In genomic region chr19:20727381-20727780, GRCm38 (mm10) we compare ENCODE assay signal across 9 mouse cellular contexts. TPM values are rescaled to one million over a fixed set of nuclear protein-coding genes. Genes with fewer than 3 reads are reported as not detected.
DNase-seq lines count a peak whose midpoint lies in the region; ATAC-seq and TF ChIP-seq lines count a peak whose summit lies in the region.
"Had no signal": no experiment of that assay in that cellular context is flagged by ENCODE, and none has a peak within 500 bp of the region (broad histone marks: within the 10 kb centered on the region; RNA-seq: fewer than 3 reads in every experiment).

Aldh1a7 (minus strand) TSS chr19:20727562.

- no peaks in the 10 kb centered on the region for H3K27me3 ChIP-seq in intestine, postnatal 0 days (replicated peaks; ENCODE audit: control insufficient read depth, insufficient read depth, low read length)
- no peaks in the 10 kb centered on the region for H3K27me3 ChIP-seq in hindbrain, embryonic 12.5 days
- H3K27me3 ChIP-seq in forebrain, embryonic 15.5 days, result no peaks in the 10 kb centered on the region

- no peak within 1 kb of the TSS for H3K9ac ChIP-seq in intestine, postnatal 0 days (ENCODE audit: low read depth, low read length)
- no peak within 1 kb of the TSS for H3K9ac ChIP-seq in hindbrain, embryonic 12.5 days
- no peak within 1 kb of the TSS for H3K9ac ChIP-seq in forebrain, embryonic 15.5 days (replicated peaks)

- H3K4me1 ChIP-seq in intestine, postnatal 0 days (replicated peaks; ENCODE audit: control insufficient read depth, insufficient read depth, low read length), result 0 out of 2 replicates have a peak, but pooled peaks cover 3% of the 10 kb centered on the region
- H3K4me1 ChIP-seq in lung, adult 2 months (ENCODE audit: control insufficient read depth, insufficient read depth, low read length), result no peaks in the 10 kb centered on the region
- no peaks in the 10 kb centered on the region for H3K4me1 ChIP-seq in hindbrain, embryonic 12.5 days
- no peaks in the 10 kb centered on the region for H3K4me1 ChIP-seq in forebrain, embryonic 15.5 days

- 58% methylated on average over 2 of the region's 2 CpGs for WGBS in intestine, postnatal 0 days
- WGBS in lung, adult 2 months, result 70% methylated on average over 2 of the region's 2 CpGs
- 68% methylated on average over 2 of the region's 2 CpGs for WGBS in hindbrain, embryonic 12.5 days
- 61% methylated on average over 2 of the region's 2 CpGs for WGBS in forebrain, embryonic 15.5 days

- peak; percentile 81 for ATAC-seq in intestine, postnatal 0 days
- no peak for ATAC-seq in frontal cortex, adult (ENCODE audit: low TSS enrichment)
- no peak for ATAC-seq in hindbrain, embryonic 12.5 days (ENCODE audit: low FRiP score)
- ATAC-seq in forebrain, embryonic 15.5 days (replicated peaks), result no peak

- H3K27ac ChIP-seq in intestine, postnatal 0 days (ENCODE audit: low read depth, low read length), result no peak within 1 kb of the TSS
- H3K27ac ChIP-seq in hindbrain, embryonic 12.5 days, result no peak within 1 kb of the TSS
- no peak within 1 kb of the TSS for H3K27ac ChIP-seq in forebrain, embryonic 15.5 days (replicated peaks)
- H3K27ac ChIP-seq: macrophage had no signal

- TF ChIP-seq CTCF in intestine, postnatal 0 days (IDR thresholded peaks at IDR 0.05; ENCODE audit: low read depth), result no peak; the same call in 1 of the 2 replicates
- no peak for TF ChIP-seq CTCF in lung, adult 2 months (IDR thresholded peaks at IDR 0.05; ENCODE audit: insufficient read depth, low read length)

- H3K4me3 ChIP-seq in intestine, postnatal 0 days (ENCODE audit: low read depth, low read length), result no peak within 1 kb of the TSS
- H3K4me3 ChIP-seq in lung, adult 2 months (replicated peaks; ENCODE audit: extremely low read depth, low read depth, low read length), result peak within 1 kb of the TSS; percentile 58
- H3K4me3 ChIP-seq in hindbrain, embryonic 12.5 days, result no peak within 1 kb of the TSS
- H3K4me3 ChIP-seq in forebrain, embryonic 15.5 days, result no peak within 1 kb of the TSS

- intact Hi-C loops in left cerebral cortex, postnatal 10 days (cut with DNase I), result no loop called here

- peak within 1 kb of the TSS; percentile 17; the same call in 1 of the 2 replicates for H3K4me2 ChIP-seq in intestine, postnatal 0 days (replicated peaks; ENCODE audit: low read depth)
- no peak within 1 kb of the TSS for H3K4me2 ChIP-seq in hindbrain, embryonic 12.5 days (replicated peaks)
- H3K4me2 ChIP-seq in forebrain, embryonic 15.5 days (replicated peaks), result no peak within 1 kb of the TSS

- H3K9me3 ChIP-seq in intestine, postnatal 0 days (ENCODE audit: control insufficient read depth), result no peaks in the 10 kb centered on the region
- no peaks in the 10 kb centered on the region for H3K9me3 ChIP-seq in hindbrain, embryonic 12.5 days (replicated peaks)
- H3K9me3 ChIP-seq in forebrain, embryonic 15.5 days, result no peaks in the 10 kb centered on the region

- TF ChIP-seq POLR2A in lung, adult 2 months (IDR thresholded peaks at IDR 0.05; ENCODE audit: borderline replicate concordance, extremely low read depth, low read depth, low read length), result peak; percentile 52; the same call in 1 of the 2 replicates

- no peaks in the 10 kb centered on the region for H3K36me3 ChIP-seq in intestine, postnatal 0 days (ENCODE audit: control insufficient read depth, insufficient read depth)
- H3K36me3 ChIP-seq in hindbrain, embryonic 12.5 days, result no peaks in the 10 kb centered on the region
- H3K36me3 ChIP-seq in forebrain, embryonic 15.5 days, result no peaks in the 10 kb centered on the region

- peak; percentile 25 to 38 for DNase-seq in urinary bladder, adult 18-20 months (ENCODE audit: low spot score in 2 of 2)
- DNase-seq in urinary bladder, postnatal 10 days (ENCODE audit: low spot score), result no peak
- DNase-seq in lung, adult 2 months, result peak; percentile 32
- no peak for DNase-seq in left cerebral cortex, postnatal 10 days (ENCODE audit: extremely low spot score in 1 of 2, low spot score in 2 of 2)

RNA-seq across cellular contexts. Expression of gene Aldh1a7, which starts in this region (rescaled TPM):
- 10.3 and 10.4 TPM in 2 replicates for polyA plus RNA-seq in intestine, postnatal 0 days (2015; fragmentation: Nextera tagmentation; extraction: Ambion mirVana)
- polyA plus RNA-seq in lung, adult 2 months (2012; rRNA removed), result 24.6 and 39.4 TPM in 2 replicates
- total RNA-seq in left cerebral cortex, postnatal 10 days (2021), result 1 to 10 TPM; 1.3 to 1.8 TPM
- 1.3 and 1.4 TPM in 2 replicates for polyA plus RNA-seq in hindbrain, embryonic 12.5 days (2016; fragmentation: Nextera tagmentation; extraction: Ambion mirVana)
- 0.13 and 0.20 TPM in 2 replicates for polyA plus RNA-seq in forebrain, embryonic 15.5 days (2015; fragmentation: Nextera tagmentation; extraction: Ambion mirVana)
- polyA plus RNA-seq: macrophage had no signal

Comparison
In these comparisons a context has a peak if more than half of its experiments do, and no peak if none do; other contexts are left out.
1. DNase-seq: peak in urinary bladder, adult 18-20 months (2 of 2) and lung, adult 2 months (single experiment); none in urinary bladder, postnatal 10 days (single experiment) and left cerebral cortex, postnatal 10 days (0 of 2).